Mouse (Mus musculus) brain, embryonic 14.5 days (tissue): Measurements from ENCODE around the gene Zfp423.

ENCODE experiments used
- CTCF ChIP-seq: fragments of 200-500 bp; IDR thresholded peaks from 2 replicates; pipeline ENCODE4 v1.5.1; 2012; ENCODE audit warnings: inconsistent platforms, mild to moderate bottlenecking, moderate library complexity, borderline replicate concordance; ENCODE audit not compliant: insufficient read depth, insufficient read length; ENCODE audit errors: extremely low read depth
- POLR2A ChIP-seq: fragments of 200-500 bp; IDR thresholded peaks from 2 replicates; pipeline ENCODE4 v1.6.1; 2012; ENCODE audit warnings: mild to moderate bottlenecking, inconsistent platforms, borderline replicate concordance; ENCODE audit not compliant: poor library complexity, insufficient read depth, insufficient read length, severe bottlenecking; ENCODE audit errors: extremely low read depth

- no peak for TF ChIP-seq CTCF
- no peak for TF ChIP-seq POLR2A
Measured at GRCm38 (mm10) chr8:87822175-87822574, 137.2 kb downstream of the Zfp423 start.
